In the genomic region with DNA sequence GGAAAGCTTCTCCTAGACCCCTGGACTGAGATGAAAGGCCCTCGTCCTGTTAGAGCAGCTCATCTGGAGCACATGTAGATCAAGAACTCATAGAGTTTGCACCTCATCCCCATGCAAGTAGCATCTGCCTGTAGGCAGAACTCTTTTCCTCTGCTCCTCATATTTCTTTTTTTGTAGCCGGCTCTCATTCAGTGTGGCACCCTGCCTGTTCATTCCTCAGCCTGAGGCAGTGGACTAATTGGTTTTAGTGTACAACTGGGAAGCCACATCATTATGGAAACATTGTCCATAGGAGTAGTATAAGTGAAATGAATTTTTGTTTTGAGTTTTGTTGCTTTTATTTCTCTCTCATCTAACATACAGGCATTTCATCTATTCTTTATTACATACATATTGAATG, we compare ENCODE assay signal across 24 mouse cellular contexts.
A peak's percentile ranks its signal among the peaks of the same experiment; 100 is the strongest.
DNase-seq lines count a peak whose midpoint lies in the region; ATAC-seq and TF ChIP-seq lines count a peak whose summit lies in the region.
"Had no signal": no experiment of that assay in that cellular context is flagged by ENCODE, and none has a peak within 500 bp of the region (broad histone marks: within the 10 kb centered on the region; RNA-seq: fewer than 3 reads in every experiment).

No protein-coding gene starts in this region.

- no peak for DNase-seq in kidney, adult 2 months
- DNase-seq in kidney, adult 9 months, result no peak
- DNase-seq in midbrain, postnatal 0 days (ENCODE audit: low spot score), result peak; percentile 33
- peak; percentile 52 for DNase-seq in brain, embryonic 14.5 days (ENCODE audit: low read depth)
- no peak for DNase-seq in right cerebral cortex, postnatal 25 days
- DNase-seq: adrenal gland, adult 8-10 months; adrenal gland, postnatal 25 days; cerebellum, adult 18-20 months; cerebellum, adult 9-10 months; gastrocnemius, adult 2 months; gastrocnemius, postnatal 14 days; heart, adult 18-20 months; heart, postnatal 10 days; heart, postnatal 36 days had no signal

- H3K36me3 ChIP-seq in kidney, adult 2 months (ENCODE audit: control insufficient read depth, insufficient read depth, low read length), result no peaks in the 10 kb centered on the region
- H3K36me3 ChIP-seq in midbrain, postnatal 0 days (ENCODE audit: insufficient read depth, low read length), result no peaks in the 10 kb centered on the region
- no peaks in the 10 kb centered on the region for H3K36me3 ChIP-seq in midbrain, embryonic 13.5 days
- H3K36me3 ChIP-seq: forebrain, embryonic 10.5 days; heart, embryonic 12.5 days; heart, embryonic 15.5 days; hindbrain, embryonic 12.5 days; hindbrain, embryonic 15.5 days had no signal

- TF ChIP-seq POLR2A in kidney, adult 2 months (IDR thresholded peaks at IDR 0.05; ENCODE audit: low read depth, low read length), result no peak
- no peak for TF ChIP-seq POLR2A in brain, embryonic 14.5 days (IDR thresholded peaks at IDR 0.05; ENCODE audit: borderline replicate concordance, extremely low read depth, insufficient read depth, insufficient read length, poor library complexity, severe bottlenecking)

- 0 out of 2 replicates have a peak overlapping the region, but pooled peaks have one; percentile 72 for H3K27ac ChIP-seq in kidney, adult 2 months (ENCODE audit: insufficient read depth, low read depth, low read length)
- no peak overlapping the region for H3K27ac ChIP-seq in midbrain, postnatal 0 days (ENCODE audit: low read depth, low read length)
- H3K27ac ChIP-seq in midbrain, embryonic 13.5 days, result no peak overlapping the region
- H3K27ac ChIP-seq: forebrain, embryonic 13.5 days; gastrocnemius, adult 2 months; heart, embryonic 15.5 days; hindbrain, embryonic 12.5 days; hindbrain, embryonic 15.5 days had no signal

- no peak for TF ChIP-seq CTCF in kidney, adult 2 months (conservative IDR thresholded peaks at IDR 0.05; ENCODE audit: insufficient read depth, insufficient read length, low read depth, low read length)
- TF ChIP-seq CTCF in midbrain, postnatal 0 days (IDR thresholded peaks at IDR 0.05), result no peak
- no peak for TF ChIP-seq CTCF in brain, embryonic 14.5 days (IDR thresholded peaks at IDR 0.05; ENCODE audit: borderline replicate concordance, extremely low read depth, insufficient read depth, insufficient read length)

- WGBS in kidney, adult 2 months, result 71% methylated on average over 2 of the region's 2 CpGs
- WGBS in midbrain, postnatal 0 days, result 46% methylated on average over 2 of the region's 2 CpGs
- WGBS in midbrain, embryonic 13.5 days, result 67% methylated on average over 2 of the region's 2 CpGs

- H3K9ac ChIP-seq in midbrain, postnatal 0 days (replicated peaks; ENCODE audit: low read length, poor library complexity, severe bottlenecking), result no peak overlapping the region
- no peak overlapping the region for H3K9ac ChIP-seq in midbrain, embryonic 13.5 days (replicated peaks)
- H3K9ac ChIP-seq: forebrain, embryonic 13.5 days; heart, embryonic 12.5 days; heart, embryonic 15.5 days; hindbrain, embryonic 12.5 days; hindbrain, embryonic 15.5 days had no signal

- no peak overlapping the region for H3K4me3 ChIP-seq in kidney, adult 2 months (ENCODE audit: insufficient read depth, low read depth, low read length)
- no peak overlapping the region for H3K4me3 ChIP-seq in midbrain, postnatal 0 days (ENCODE audit: low read depth, low read length)
- H3K4me3 ChIP-seq in midbrain, embryonic 13.5 days (replicated peaks), result no peak overlapping the region
- H3K4me3 ChIP-seq: forebrain, embryonic 10.5 days; forebrain, embryonic 13.5 days; gastrocnemius, adult 2 months; heart, embryonic 12.5 days; heart, embryonic 15.5 days; hindbrain, embryonic 12.5 days; hindbrain, embryonic 15.5 days had no signal

- H3K27me3 ChIP-seq in kidney, adult 2 months (replicated peaks; ENCODE audit: control insufficient read depth, insufficient read depth, low read length), result no peaks in the 10 kb centered on the region
- no peaks in the 10 kb centered on the region for H3K27me3 ChIP-seq in midbrain, postnatal 0 days (ENCODE audit: insufficient read depth, low read length)
- H3K27me3 ChIP-seq in midbrain, embryonic 13.5 days, result no peaks in the 10 kb centered on the region
- H3K27me3 ChIP-seq: forebrain, embryonic 13.5 days; heart, embryonic 12.5 days; heart, embryonic 15.5 days; hindbrain, embryonic 12.5 days; hindbrain, embryonic 15.5 days had no signal

- no peak overlapping the region for H3K4me2 ChIP-seq in midbrain, postnatal 0 days (ENCODE audit: low read depth, low read length, poor library complexity, severe bottlenecking)
- no peak overlapping the region for H3K4me2 ChIP-seq in midbrain, embryonic 13.5 days (replicated peaks)
- H3K4me2 ChIP-seq: forebrain, embryonic 13.5 days; heart, embryonic 12.5 days; heart, embryonic 15.5 days; hindbrain, embryonic 12.5 days; hindbrain, embryonic 15.5 days had no signal

- ATAC-seq in midbrain, postnatal 0 days (ENCODE audit: low FRiP score), result no peak
- ATAC-seq in midbrain, embryonic 13.5 days, result no peak
- ATAC-seq: activated CD4-positive, CD25-positive, alpha-beta regulatory T cell, adult 4 months; CD4-positive, CD25-positive, alpha-beta regulatory T cell, adult 4 months; forebrain, embryonic 13.5 days; forebrain, embryonic 16.5 days had no signal

- no peaks in the 10 kb centered on the region for H3K9me3 ChIP-seq in midbrain, postnatal 0 days (ENCODE audit: low read length)
- no peaks in the 10 kb centered on the region for H3K9me3 ChIP-seq in midbrain, embryonic 13.5 days
- H3K9me3 ChIP-seq: forebrain, embryonic 10.5 days; forebrain, embryonic 13.5 days; heart, embryonic 12.5 days; heart, embryonic 15.5 days; hindbrain, embryonic 12.5 days; hindbrain, embryonic 15.5 days had no signal

- H3K4me1 ChIP-seq in kidney, adult 2 months (ENCODE audit: control insufficient read depth, insufficient read depth, low read length), result peaks cover 21% of the 10 kb centered on the region
- 0 out of 2 replicates have a peak, but pooled peaks cover 4% of the 10 kb centered on the region for H3K4me1 ChIP-seq in midbrain, postnatal 0 days (ENCODE audit: insufficient read depth, low read length)
- peaks cover 21% of the 10 kb centered on the region for H3K4me1 ChIP-seq in midbrain, embryonic 13.5 days (replicated peaks)
- H3K4me1 ChIP-seq: heart, embryonic 12.5 days; heart, embryonic 15.5 days had no signal

Comparison
In these comparisons a context has a peak if more than half of its experiments do, and no peak if none do; other contexts are left out.
1. DNase-seq: peak in midbrain, postnatal 0 days (single experiment) and brain, embryonic 14.5 days (single experiment); none in kidney, adult 2 months (single experiment), kidney, adult 9 months (single experiment) and right cerebral cortex, postnatal 25 days (single experiment).